Comparison of ENCODE assay signal across 15 mouse cellular contexts in the genomic region with DNA sequence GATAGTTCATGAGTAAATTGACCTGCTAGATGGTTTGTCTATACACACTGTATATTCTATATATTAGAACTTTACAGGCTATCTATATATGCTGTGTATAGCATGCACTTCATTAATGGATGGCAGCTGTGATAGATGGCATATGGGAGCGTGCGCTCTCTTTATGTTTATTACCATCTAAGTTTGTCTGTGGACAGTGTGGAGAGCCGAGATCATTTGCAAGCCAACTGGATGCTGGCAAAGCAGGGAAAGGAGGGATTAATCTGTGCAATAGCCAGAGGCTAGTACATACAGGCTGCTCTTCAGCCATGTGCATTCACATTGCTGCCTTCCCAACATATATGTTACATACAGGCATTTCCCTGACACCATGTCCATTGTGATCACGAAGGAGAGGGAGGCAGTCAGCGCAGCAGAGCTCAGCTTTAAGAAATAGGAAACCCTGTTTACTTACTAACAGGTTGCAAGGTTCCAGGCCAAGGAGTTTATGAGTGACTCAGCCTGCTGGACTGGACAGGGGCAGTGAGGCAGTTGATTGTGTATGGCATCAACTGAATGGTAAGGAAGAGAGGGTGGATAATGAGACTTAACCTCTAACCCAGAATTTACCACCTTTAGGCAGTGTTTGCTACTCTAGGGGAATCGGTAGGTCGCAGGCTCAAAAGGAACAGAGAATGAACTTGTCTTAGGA.
A peak's percentile ranks its signal among the peaks of the same experiment; 100 is the strongest.
DNase-seq lines count a peak whose midpoint lies in the region; ATAC-seq and TF ChIP-seq lines count a peak whose summit lies in the region.
"Had no signal": no experiment of that assay in that cellular context is flagged by ENCODE, and none has a peak within 500 bp of the region (broad histone marks: within the 10 kb centered on the region; RNA-seq: fewer than 3 reads in every experiment).

No protein-coding gene starts in this region.

- peak overlapping the region; percentile 79 for H3K27ac ChIP-seq in gastrocnemius, adult 2 months
- H3K27ac ChIP-seq in midbrain, embryonic 10.5 days (replicated peaks): peak overlapping the region; percentile 38; the same call in 1 of the 2 replicates
- H3K27ac ChIP-seq in midbrain, embryonic 11.5 days (ENCODE audit: low read depth, low read length): no peak overlapping the region
- no peak overlapping the region; the same call in 1 of the 2 replicates for H3K27ac ChIP-seq in hindbrain, embryonic 16.5 days (ENCODE audit: low read depth, low read length)
- H3K27ac ChIP-seq: embryonic facial prominence, embryonic 12.5 days; heart, adult 2 months had no signal

- no peak overlapping the region; the same call in 1 of the 2 replicates for H3K4me3 ChIP-seq in gastrocnemius, adult 2 months
- H3K4me3 ChIP-seq in midbrain, embryonic 10.5 days: no peak overlapping the region
- no peak overlapping the region for H3K4me3 ChIP-seq in midbrain, embryonic 11.5 days (ENCODE audit: low read depth, low read length)
- no peak overlapping the region for H3K4me3 ChIP-seq in hindbrain, embryonic 16.5 days (ENCODE audit: low read length)
- H3K4me3 ChIP-seq: embryonic facial prominence, embryonic 12.5 days; heart, adult 2 months; myocyte had no signal

- no peak for ATAC-seq in midbrain, embryonic 11.5 days (ENCODE audit: low FRiP score)
- 0 out of 2 replicates have a peak, but pooled peaks have one; percentile 10 for ATAC-seq in hindbrain, embryonic 16.5 days
- ATAC-seq: forebrain, postnatal 0 days had no signal

- no peak overlapping the region for H3K9ac ChIP-seq in midbrain, embryonic 11.5 days (ENCODE audit: low read length)
- no peak overlapping the region for H3K9ac ChIP-seq in hindbrain, embryonic 16.5 days (ENCODE audit: low read depth, low read length)
- H3K9ac ChIP-seq: embryonic facial prominence, embryonic 12.5 days; forebrain, postnatal 0 days had no signal

- peaks cover 74% of the 10 kb centered on the region for H3K4me1 ChIP-seq in midbrain, embryonic 10.5 days
- H3K4me1 ChIP-seq in midbrain, embryonic 11.5 days (ENCODE audit: control insufficient read depth, insufficient read depth, low read length): peaks cover 36% of the 10 kb centered on the region
- peaks cover 31% of the 10 kb centered on the region for H3K4me1 ChIP-seq in hindbrain, embryonic 16.5 days (ENCODE audit: control insufficient read depth, insufficient read depth, low read depth, low read length)

- H3K27me3 ChIP-seq in midbrain, embryonic 10.5 days (ENCODE audit: low read depth, poor library complexity, severe bottlenecking): peaks cover 18% of the 10 kb centered on the region
- no peaks in the 10 kb centered on the region for H3K27me3 ChIP-seq in midbrain, embryonic 11.5 days (ENCODE audit: control insufficient read depth, insufficient read depth, low read length)
- H3K27me3 ChIP-seq in hindbrain, embryonic 16.5 days (replicated peaks; ENCODE audit: control insufficient read depth, insufficient read depth, low read length): no peaks in the 10 kb centered on the region
- H3K27me3 ChIP-seq: embryonic facial prominence, embryonic 12.5 days had no signal

- H3K4me2 ChIP-seq in midbrain, embryonic 11.5 days: no peak overlapping the region
- H3K4me2 ChIP-seq in hindbrain, embryonic 16.5 days (ENCODE audit: low read length): no peak overlapping the region
- H3K4me2 ChIP-seq: embryonic facial prominence, embryonic 12.5 days had no signal

- no peaks in the 10 kb centered on the region for H3K9me3 ChIP-seq in midbrain, embryonic 10.5 days (replicated peaks)
- no peaks in the 10 kb centered on the region for H3K9me3 ChIP-seq in midbrain, embryonic 11.5 days (ENCODE audit: control insufficient read depth, low read length)
- no peaks in the 10 kb centered on the region for H3K9me3 ChIP-seq in hindbrain, embryonic 16.5 days (ENCODE audit: control insufficient read depth, low read length)
- H3K9me3 ChIP-seq: embryonic facial prominence, embryonic 12.5 days had no signal

- WGBS in midbrain, embryonic 10.5 days: 64% methylated on average over 7 of the region's 7 CpGs
- 59% methylated on average over 7 of the region's 7 CpGs for WGBS in midbrain, embryonic 11.5 days
- WGBS in hindbrain, embryonic 16.5 days: 53% methylated on average over 7 of the region's 7 CpGs

- DNase-seq in gastrocnemius, adult 2 months: no peak
- DNase-seq in gastrocnemius, postnatal 4 days (ENCODE audit: low spot score in 2 of 2): no peak
- no peak for DNase-seq in midbrain, embryonic 10.5 days (ENCODE audit: low spot score)
- DNase-seq in midbrain, embryonic 11.5 days (ENCODE audit: low spot score, missing footprints): no peak
- DNase-seq in retina, postnatal 1 day: peak; percentile 48
- no peak for DNase-seq in embryo, embryonic 10.5 days (ENCODE audit: low spot score)
- no peak for DNase-seq in ovary, postnatal 36 days (ENCODE audit: low spot score)
- DNase-seq: adrenal gland, postnatal 36 days; cerebellum, adult 18-20 months; forebrain, postnatal 0 days; heart, adult 2 months; lung, postnatal 36 days had no signal

- intact Hi-C loops in gastrocnemius, adult 2 months (cut with DNase I): no loop called here

- no peak for TF ChIP-seq CTCF in gastrocnemius, adult 2 months (IDR thresholded peaks at IDR 0.05)

- peaks cover 26% of the 10 kb centered on the region for H3K36me3 ChIP-seq in midbrain, embryonic 10.5 days
- H3K36me3 ChIP-seq in midbrain, embryonic 11.5 days (ENCODE audit: control insufficient read depth, insufficient read depth, low read length): no peaks in the 10 kb centered on the region
- no peaks in the 10 kb centered on the region for H3K36me3 ChIP-seq in hindbrain, embryonic 16.5 days (ENCODE audit: control insufficient read depth, insufficient read depth, low read length)

Comparison
In these comparisons a context has a peak if more than half of its experiments do, and no peak if none do; other contexts are left out.
1. H3K27ac ChIP-seq: peak in gastrocnemius, adult 2 months (single experiment) and midbrain, embryonic 10.5 days (single experiment); none in midbrain, embryonic 11.5 days (single experiment) and hindbrain, embryonic 16.5 days (single experiment).